Mouse (Mus musculus): ENCODE results near the gene Slc9b2. TPM values are rescaled to one million over a fixed set of nuclear protein-coding genes. Genes with fewer than 3 reads are reported as not detected.

Gene Slc9b2
- total RNA-seq, 2 experiments from 2014 or later = 3.3 to 3.5 TPM

- intact Hi-C loops (cut with DNase I) = no loop called here
- DNase-seq (ENCODE audit: low spot score in 2 of 2) = no peak
These were observed 7.4 kb upstream of the Slc9b2 start for GRCm38 (mm10) chr3:135300081-135300480.

GRCm38 (mm10) chr3:135304060-135304459 is 3.4 kb upstream of the Slc9b2 start:
- intact Hi-C loops (cut with DNase I) = no loop called here
- DNase-seq (ENCODE audit: low spot score in 2 of 2) = no peak

DNA sequence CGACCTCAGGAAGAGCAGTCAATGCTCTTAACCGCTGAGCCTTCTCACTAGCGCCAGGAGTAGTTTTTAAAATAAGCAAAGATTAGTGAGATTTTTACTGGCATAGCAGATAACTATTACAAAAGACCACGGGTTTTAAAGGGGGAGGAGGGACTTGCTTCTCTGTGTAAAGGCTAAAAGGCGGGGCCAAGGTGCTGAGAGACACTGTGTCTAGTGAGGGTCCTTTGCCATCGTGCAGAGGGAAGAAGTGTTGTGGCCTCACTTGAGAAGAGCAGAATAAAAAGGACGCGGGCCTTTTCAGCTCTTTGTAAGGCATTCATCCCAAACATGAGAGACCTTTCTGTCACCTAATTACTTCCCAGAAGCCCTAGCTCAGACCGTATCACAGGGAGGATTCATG is 2.9 kb upstream of the Slc9b2 start:
- intact Hi-C loops (cut with DNase I) = no loop called here
- no peak for DNase-seq (ENCODE audit: low spot score in 2 of 2)

GRCm38 (mm10) chr3:135312916-135313491 is 5.5 kb downstream of the Slc9b2 start:
- DNase-seq (ENCODE audit: low spot score in 2 of 2) = no peak
- intact Hi-C loops (cut with DNase I) = no loop called here

DNA sequence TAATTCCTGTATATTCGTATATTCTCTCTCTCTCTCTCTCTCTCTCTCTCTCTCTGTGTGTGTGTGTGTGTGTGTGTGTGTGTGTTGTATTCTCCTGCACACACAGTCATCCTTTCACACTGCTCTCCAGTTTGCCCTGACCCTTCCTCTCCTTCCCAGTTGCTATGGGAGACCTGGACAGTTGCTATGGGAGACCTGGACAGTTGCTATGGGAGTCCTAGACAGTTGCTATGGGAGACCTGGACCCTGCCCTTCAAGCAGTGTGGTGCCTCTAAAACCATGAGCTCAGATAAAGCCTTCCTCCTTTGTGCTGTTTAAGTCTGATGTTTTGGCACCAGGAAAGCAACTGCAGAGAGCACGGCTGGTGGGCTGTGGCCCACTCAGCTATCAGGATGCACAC is 6.2 kb downstream of the Slc9b2 start:
- intact Hi-C loops (cut with DNase I) = no loop called here
- no peak for DNase-seq (ENCODE audit: low spot score in 2 of 2)

DNA sequence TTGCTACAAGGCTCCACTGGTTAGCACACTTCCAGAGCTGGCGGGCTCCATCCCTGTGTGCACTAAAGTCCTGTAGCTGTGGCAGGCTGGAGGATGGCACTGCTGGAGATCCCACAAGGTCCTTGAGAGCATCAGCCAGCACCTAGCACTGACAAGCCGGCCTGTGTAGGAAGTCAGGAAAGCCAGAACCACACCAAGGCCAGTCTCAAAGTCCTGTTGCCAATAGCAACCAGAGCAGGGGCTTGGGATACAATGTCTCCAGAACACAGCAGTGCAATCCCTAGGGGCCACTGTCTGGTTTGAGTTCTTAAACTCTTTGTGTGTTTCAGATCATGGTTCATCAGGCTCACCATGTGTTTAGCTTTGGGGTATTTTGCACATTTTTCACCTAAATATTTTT is 7.3 kb downstream of the Slc9b2 start:
- intact Hi-C loops (cut with DNase I) = no loop called here
- no peak for DNase-seq (ENCODE audit: low spot score in 2 of 2)

GRCm38 (mm10) chr3:135315720-135316425 is 8.4 kb downstream of the Slc9b2 start:
- no peak for DNase-seq (ENCODE audit: low spot score in 2 of 2)
- intact Hi-C loops (cut with DNase I) = no loop called here

- intact Hi-C loops (cut with DNase I) = no loop called here
- no peak for DNase-seq (ENCODE audit: low spot score in 2 of 2)
These were observed 10.8 kb downstream of the Slc9b2 start for GRCm38 (mm10) chr3:135318331-135318730.

DNA sequence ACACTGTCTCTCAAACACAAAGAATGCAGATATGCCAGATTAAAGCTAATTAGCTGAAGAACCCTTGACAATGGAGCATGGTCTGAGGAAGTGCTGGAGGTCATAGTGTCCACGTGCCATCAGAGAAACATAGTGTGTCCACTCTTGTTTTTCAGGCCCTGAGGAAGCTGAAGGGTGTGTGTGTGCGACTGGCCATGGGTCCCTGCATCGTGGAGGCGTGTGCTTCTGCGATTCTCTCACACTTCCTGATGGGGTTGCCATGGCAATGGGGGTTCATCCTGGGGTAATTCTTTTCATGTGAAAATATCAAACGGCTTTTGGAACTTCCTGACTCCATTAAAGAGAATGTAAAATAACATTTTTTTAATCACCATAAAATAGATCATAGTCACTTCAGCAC is 16.9 kb downstream of the Slc9b2 start:
- DNase-seq (ENCODE audit: low spot score in 2 of 2) = peak; percentile 3 to 7
- intact Hi-C loops (cut with DNase I) = no loop called here

DNA sequence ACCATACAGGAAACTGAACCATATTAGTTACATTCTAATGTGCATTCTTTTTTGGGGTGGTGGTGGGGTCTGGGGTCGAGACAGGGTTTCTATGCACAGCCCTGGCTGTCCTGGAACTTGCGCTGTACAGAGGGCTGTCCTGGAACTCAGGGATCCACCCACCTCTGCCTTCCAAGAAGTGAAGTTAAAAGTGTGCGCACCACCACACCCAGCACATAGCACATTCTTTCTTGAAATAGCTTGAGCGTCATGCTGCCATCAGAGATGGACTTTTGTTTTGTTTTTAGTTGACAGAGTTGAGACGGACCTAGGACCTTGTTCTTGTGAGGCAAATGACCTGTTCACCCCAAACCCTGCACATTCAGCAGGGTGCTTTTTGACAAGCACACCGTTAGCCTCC is 19.7 kb downstream of the Slc9b2 start:
- intact Hi-C loops (cut with DNase I) = no loop called here
- DNase-seq (ENCODE audit: low spot score in 2 of 2) = no peak

DNA sequence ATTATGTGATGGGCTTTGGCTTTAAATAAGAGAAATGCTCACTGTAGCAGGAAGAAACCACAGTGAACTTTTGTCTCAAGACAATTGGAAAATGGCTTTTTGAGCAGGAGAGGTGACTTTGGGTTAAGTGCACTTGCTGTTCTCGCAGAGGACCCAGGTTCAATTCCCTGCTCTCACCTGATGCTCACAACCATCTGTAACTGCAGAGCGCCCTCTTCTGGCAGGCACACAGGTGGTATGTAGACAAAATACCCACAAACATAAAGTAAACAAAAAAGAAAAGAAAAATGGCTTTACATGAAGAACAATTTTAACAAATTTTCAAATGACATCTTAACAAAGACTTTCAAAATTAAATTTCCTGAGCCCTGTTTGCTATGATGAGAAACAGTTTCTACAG is 20.1 kb downstream of the Slc9b2 start:
- DNase-seq (ENCODE audit: low spot score in 2 of 2) = no peak
- intact Hi-C loops (cut with DNase I) = no loop called here

GRCm38 (mm10) chr3:135328560-135328959 is 21.1 kb downstream of the Slc9b2 start:
- peak; percentile 11 to 12 for DNase-seq (ENCODE audit: low spot score in 2 of 2)
- intact Hi-C loops (cut with DNase I) = no loop called here

DNA sequence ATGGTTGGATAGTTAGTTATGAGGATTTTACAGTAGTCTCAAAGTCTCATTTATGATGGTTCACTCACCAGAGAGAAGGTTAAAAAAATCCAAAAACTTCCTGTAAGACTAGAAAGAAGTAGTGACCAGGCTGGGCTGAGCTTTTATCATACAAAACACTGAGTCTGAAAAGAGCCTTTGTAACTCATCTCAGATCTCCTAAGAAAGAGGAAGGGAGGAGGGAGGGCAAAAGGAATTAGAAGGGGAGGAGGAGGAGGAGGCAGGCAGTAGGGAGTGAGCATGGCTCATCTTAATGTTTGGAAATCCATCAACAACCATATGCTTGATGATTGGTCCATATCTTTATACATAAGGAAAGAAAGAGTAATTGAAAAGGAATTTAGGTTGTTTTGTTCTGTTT is 25.2 kb downstream of the Slc9b2 start:
- intact Hi-C loops (cut with DNase I) = no loop called here
- DNase-seq (ENCODE audit: low spot score in 2 of 2) = no peak

GRCm38 (mm10) chr3:135333763-135334162 is 26.3 kb downstream of the Slc9b2 start:
- DNase-seq (ENCODE audit: low spot score in 2 of 2) = no peak
- intact Hi-C loops (cut with DNase I) = no loop called here

GRCm38 (mm10) chr3:135347739-135348264 is 40.3 kb downstream of the Slc9b2 start, which contains the start of gene Slc9b1:
Slc9b1 (plus strand) TSS chr3:135348029.
- no peak for DNase-seq (ENCODE audit: low spot score in 2 of 2)
- intact Hi-C loops (cut with DNase I) = no loop called here

GRCm38 (mm10) chr3:135349022-135349421 is 41.5 kb downstream of the Slc9b2 start:
- DNase-seq (ENCODE audit: low spot score in 2 of 2) = no peak
- intact Hi-C loops (cut with DNase I) = no loop called here

DNA sequence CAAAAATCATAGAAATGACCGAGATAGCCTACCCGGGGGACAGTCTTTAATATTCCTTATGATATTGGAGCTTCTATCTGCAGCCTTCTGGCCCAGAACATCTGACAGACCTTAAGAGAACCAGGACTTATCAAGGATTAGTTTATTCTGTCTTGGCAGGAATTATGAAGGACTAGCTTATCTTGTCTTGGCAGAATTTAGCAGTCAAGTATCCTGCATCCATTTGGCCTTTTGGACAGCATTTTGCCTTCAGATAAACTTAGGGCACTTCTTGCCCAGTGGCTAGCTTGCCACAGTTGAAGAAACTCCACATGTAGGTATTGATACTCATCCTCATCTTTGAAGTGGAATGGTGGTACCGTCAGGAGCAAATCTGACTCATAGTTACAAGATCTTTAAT is 44.4 kb downstream of the Slc9b2 start:
- intact Hi-C loops (cut with DNase I) = no loop called here
- no peak for DNase-seq (ENCODE audit: low spot score in 2 of 2)

- intact Hi-C loops (cut with DNase I) = no loop called here
These were observed 49.9 kb downstream of the Slc9b2 start for GRCm38 (mm10) chr3:135357394-135357793.

DNA sequence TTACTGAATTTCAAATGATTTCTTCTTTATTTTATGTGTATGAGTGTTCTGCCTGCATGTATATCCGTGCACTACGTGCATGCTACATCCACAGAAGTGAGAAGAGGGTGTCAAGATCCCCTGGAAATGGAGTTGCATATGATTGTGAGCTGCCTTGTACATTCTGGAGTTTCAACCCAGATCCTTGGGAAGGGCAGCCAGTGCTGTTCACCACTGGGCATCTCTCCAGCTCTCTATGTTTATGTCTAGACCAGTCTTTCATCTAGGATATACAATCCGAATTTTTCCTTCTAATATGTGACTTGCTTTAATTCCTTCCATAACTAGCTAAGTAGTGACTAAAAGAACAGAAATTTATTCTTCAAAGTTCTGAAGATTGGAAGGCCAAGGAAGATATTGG is 68.3 kb downstream of the Slc9b2 start:
- intact Hi-C loops (cut with DNase I) = no loop called here
- no peak for DNase-seq (ENCODE audit: low spot score in 2 of 2)

More at GRCm38 (mm10) chr3:135357394-135357793, 49.9 kb downstream of the Slc9b2 start:
- DNase-seq (ENCODE audit: low spot score in 2 of 2) = no peak

DNA sequence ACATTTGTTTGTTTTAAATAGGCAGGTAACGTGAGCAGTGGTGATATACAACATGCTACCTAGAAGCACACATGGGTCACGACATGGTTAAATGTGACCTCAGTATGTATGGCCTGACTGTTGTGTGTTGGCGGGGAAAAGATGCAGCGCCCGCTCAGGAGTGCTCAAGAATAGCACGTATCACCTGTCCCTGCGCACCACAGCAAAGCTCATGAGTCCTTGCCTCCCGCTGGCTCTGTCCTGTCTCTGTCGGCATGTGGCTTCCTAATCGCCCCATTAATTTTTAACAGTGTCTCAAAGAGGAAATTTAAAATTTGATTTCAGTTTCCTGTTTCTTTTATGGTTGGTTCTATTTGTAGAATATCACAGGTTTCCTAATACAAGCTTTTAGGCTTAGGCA is 69.9 kb downstream of the Slc9b2 start:
- no peak for DNase-seq (ENCODE audit: low spot score in 2 of 2)
- intact Hi-C loops (cut with DNase I) = no loop called here

GRCm38 (mm10) chr3:135379868-135380267 is 72.4 kb downstream of the Slc9b2 start:
- no peak for DNase-seq (ENCODE audit: low spot score in 2 of 2)
- intact Hi-C loops (cut with DNase I) = no loop called here

Measured in left cerebral cortex, postnatal 25 days (tissue).